Mouse (Mus musculus) liver (tissue): ENCODE measurements around the gene Nat9.
A peak's percentile ranks its signal among the peaks of the same experiment; 100 is the strongest.

ENCODE experiments used
- DNase-seq: peaks from one replicate; pipeline ENCODE4 v3.0.0-alpha.2; 2020; ENCODE audit warnings: mixed read lengths

The Nat9 gene

DNA sequence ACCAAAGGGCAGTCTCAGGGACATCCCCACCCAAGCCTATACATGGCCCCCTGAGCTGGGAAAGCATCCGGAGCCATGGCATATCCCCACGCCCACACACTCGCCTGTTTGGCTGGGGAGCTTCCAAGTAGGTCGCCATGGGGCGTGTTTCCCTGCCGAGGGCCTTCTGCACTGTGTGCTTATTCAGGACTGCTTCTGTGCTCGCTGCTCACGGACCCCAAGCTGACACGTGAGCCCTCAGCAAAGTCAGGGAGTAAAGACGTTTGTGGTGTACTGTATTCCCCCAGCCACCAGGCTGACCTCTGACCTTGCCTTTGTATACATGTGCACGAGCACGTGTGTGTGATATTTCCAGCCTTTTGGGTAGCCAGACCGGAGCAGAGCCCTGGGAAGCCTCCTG is 24.5 kb upstream of the Nat9 start:
- no peak for DNase-seq

DNA sequence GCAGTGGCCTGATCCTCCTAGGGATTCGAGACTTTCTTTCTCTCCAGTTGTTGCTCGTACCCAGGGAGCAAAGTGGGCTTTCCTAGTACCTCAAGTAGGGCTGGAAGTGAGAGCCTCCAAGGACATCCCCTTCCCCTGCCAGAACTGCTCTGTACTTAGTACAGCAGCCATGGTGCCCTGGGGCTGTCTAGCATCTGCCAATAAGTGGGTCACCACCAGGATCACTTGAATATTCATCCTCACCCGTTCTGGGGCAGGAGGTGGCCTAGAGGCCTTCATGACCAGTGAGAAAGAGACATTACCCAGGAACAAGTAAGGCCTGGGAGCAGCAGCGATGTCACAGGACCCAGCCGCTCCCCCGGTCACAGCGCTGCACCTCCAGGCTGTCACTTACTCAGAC is 22.3 kb upstream of the Nat9 start:
- DNase-seq: no peak

DNA sequence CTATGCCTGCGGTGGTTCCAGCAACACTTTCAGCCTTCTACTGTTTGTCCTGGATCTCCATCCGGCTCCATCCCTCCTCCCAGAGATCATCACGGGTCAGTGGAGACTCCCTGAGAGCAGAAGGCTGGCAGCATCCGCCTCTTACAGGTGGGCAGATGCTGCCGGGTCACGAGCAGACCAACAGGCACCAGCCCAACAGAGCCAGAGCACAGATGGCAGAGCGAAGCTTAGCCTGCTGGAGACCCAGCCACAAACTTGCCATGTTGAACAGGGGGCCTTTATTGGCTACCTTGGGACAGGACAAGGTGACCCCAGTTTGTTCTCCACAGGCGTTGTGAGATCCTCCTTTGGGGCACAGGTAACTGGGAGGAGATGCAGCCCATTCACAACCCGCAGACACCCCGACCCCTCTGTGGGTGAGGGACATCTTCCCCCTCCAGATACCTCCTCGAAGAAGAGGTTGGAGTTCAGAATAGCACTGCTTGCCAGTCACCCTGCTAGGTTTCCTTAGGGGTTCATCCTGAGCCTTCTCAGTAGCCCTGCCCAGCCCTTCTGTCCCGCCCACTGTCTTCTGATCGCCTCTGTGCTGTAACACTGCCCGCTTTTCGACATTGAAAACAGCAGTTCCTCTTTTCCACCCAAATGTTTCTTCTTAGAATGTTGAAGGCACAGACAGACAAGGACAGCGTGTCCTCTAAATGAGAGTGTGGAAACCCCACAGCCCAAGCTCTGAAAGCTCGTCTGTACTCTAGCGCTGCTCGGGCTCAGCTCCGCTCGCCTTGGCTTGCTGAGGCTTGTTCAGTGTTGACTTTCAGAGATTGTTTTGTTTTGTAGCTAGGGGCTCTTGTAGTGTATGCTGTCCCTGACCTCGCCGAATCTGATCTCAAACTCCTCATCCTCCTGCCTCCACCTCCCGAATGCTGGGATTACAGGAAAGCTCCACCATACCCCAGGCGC is 21.4 kb upstream of the Nat9 start:
- DNase-seq: no peak

DNA sequence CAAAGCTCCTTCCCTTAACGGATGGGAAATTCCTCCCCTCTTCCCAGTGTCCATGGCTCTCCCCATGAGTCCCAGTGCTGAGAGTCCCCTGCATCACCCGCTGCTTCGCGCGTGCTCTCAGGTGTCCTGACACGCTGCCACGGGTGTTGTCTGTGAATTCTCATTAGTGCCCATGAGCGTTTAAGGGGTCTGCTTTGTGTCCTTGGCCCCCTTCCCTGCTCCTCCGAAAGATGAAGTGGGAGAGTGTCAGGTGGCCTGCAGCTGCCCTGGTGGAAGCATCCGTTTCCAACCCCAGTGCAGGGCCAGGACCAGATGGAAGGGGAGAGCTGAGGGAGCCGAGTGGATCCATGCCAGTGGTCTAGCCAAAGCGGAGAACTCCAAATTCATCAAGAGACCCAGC is 20.5 kb upstream of the Nat9 start:
- no peak for DNase-seq

DNA sequence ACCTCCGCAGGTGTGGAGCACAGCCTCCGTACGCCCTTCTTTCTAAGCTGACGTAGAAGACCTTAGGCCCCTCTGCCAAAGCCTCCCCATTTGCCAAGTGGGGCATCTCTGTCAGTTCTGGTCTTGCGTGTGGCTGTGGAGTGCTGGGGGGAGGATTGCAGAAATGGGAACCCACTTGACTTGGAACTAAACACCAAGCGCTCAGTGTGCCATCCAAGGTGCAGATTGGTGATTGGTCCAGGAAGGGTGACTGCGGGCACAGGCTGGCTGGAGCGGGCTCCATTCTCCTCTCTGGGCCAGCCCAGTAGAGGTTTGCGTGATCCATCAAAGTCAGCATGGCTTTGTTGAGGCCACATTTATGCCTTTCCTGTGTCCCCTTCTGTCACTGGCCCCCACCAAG is 15.1 kb upstream of the Nat9 start:
- DNase-seq: no peak

DNA sequence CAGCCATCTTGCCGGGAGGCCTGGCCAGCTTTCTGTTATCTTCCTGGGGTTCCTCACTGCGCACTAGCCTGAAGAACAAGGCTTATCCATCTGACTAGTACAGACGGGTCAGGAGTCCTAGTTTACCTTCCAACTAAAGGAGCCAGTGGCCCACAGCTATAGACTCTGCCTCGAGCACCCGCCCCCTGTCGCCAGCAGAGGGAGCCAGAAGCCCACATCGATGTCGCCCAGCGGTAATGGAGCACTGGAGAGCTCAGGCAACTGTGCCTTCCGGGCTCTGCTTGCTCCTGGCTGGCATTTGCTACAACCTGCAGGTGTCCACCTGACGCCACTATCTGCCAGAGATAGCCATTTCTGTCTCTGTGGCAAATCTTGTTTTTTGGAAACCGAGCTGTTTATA is 14.7 kb upstream of the Nat9 start:
- DNase-seq: peak; percentile 76

DNA sequence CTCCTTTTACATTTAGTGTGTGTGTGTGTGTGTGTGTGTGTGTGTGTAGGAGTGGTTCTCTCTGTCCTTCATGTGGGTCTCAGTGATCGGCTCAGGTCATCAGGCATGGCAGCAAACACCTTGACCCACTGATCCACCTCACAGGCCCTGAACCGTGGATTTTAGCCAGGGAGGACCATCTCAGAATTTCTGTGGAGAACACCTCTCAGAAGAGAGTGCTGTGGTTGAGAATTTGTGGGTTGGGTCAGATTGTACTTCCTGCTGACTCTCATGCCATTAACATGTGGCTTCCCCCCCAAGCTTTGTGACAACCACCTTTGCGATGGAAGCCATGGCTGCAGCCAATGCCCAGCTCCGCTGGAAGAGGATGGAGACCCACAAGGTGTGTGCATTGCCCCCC is 12.9 kb upstream of the Nat9 start:
- DNase-seq: no peak

DNA sequence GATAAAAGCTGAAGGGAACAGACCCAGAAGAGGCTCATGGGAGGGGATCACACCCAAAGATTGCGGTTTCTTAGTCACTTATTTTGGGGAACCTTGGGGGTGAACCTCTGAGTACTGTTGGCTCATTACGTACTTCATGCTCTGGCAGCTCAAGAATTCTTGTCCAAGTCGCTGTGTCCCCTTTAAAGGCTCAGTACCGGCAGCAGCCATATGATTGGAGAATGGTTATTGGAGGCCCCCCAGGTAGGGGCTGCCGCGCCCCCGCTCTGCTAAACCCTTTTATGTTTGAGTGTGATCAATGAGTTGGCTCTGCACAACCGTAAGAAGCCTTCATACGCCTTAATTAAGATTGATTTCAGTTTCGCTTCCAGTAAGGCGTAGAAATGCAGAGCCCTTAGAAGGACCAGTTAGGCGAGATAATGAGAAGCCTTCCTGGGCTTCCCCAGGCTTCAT is 11.3 kb upstream of the Nat9 start:
- no peak for DNase-seq

DNA sequence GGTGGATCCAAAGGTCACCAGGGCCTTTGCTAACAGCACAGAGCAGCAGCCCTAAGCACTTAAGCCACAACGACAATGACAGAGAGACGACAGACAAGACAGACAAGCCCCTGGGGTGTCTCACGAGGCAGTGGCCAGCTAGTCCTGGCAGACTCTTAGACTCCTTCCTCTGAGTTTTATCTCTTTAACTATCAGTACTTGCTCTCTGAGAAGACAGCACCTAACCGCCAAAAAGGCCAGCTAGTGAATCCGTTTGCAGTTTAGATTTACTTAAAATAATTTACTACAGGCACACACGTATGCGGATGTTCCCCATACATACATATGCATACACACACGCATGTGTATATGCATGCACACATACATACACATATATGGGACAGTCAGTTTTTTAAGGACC is 9.9 kb upstream of the Nat9 start:
- DNase-seq: no peak

DNA sequence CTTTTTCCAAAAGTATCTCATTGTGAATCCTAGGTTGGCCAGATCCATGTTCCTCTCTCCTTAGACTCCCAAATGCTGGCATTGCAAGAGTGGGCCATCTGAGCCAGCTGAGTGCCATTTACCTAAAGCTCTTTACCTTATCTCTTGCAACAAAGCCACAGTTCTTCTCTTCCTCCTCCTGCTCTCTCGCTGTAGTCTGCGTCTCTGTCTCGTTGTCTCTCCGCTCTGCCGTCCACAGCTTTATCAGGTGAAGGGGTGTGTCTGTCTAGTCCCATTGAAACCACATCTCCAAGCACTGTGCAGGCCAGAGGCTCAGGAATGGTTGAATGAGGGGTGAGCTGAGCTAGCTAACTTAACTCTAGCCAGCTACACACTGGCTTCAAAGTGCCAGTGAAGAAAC is 8.3 kb upstream of the Nat9 start:
- DNase-seq: peak; percentile 41

DNA sequence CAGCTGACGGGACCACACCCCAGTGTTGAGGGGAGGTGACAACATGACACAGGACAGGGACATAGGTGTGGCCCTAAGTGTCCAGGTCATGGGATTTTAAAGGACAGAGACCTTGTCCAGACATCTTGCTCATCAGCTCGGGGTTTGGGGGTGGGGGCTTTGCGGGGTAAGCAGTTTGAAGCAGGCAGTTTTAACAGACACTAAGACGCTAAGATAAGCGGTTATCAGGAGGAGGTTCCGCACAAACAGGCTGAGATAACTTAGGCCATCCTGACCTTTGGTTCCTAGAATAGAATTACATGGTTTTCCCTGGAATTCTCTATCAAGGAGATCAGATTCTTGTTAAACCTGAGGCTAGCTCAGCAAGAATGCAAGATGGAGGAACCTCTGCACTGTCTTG is 7.0 kb upstream of the Nat9 start:
- no peak for DNase-seq

DNA sequence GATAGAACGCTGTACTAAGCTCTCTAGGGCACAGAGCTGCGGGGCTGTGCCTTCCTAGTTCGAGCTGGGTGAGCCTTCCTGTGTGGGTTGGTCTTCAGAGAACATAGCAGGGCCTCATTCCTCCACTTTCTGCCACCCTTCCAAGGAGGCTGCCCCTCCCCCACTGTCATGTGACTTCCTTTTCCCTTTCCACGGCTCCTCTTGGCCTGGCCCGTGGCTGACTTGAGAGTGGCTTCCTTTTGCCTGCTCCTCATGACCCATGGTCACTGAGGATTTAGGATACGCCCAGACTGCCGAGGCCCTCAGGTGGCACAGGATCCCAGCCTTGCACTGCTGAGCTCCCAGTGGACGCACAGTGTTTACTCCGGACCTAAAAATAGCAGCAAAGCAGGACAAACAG is 4.5 kb upstream of the Nat9 start:
- DNase-seq: peak; percentile 73

DNA sequence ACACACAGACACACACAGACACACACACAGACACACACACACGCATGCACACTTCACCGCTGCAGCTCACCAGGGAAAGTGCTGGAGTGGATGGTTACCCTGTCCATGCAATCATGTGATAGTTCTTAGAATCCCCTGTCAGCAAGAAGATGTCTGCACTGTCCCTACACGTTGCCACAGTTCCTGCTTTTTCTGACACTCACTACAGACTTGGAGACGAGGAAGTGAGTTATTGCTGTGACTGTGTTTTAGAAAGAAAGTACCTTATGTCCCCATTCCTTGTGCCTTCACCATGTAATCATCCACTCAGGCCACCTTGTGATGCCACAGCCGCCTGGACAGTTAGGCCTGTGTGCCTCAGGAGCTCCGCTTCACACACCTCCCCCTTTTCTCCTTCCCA is 1.6 kb upstream of the Nat9 start:
- DNase-seq: no peak

DNA sequence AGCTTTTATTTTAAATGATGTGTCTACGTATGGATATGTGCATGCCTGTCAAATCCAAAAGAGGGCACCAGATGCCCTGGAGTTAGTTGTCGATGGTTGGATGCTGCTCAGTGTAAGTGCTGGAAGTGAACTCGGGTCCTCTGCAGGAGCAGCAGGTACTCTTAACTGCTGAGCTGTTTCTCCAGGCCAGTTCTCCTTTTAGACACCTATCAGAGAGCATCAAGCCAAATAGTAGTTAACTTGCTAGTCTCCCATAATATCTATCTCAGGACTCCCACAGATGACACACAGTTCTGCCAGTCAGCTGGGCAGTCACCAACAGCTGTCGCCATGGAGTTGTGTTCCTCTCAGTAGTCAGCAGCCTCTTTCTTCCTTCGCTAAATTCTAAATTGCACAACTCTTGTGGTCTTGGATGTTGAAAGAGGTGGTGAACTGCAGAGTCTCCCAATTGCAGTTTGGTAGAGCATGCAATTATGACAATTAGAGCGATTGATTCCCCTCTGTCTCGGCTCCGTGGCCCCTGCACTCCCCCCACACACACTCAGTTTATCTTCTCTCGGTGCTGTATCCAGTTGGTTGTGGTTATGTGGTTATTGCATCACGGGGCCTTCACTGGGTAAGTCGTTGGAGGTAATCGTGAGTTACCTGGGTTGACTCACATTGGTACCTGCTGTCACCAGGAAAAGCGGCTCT is 1.0 kb upstream of the Nat9 start:
- no peak for DNase-seq

DNA sequence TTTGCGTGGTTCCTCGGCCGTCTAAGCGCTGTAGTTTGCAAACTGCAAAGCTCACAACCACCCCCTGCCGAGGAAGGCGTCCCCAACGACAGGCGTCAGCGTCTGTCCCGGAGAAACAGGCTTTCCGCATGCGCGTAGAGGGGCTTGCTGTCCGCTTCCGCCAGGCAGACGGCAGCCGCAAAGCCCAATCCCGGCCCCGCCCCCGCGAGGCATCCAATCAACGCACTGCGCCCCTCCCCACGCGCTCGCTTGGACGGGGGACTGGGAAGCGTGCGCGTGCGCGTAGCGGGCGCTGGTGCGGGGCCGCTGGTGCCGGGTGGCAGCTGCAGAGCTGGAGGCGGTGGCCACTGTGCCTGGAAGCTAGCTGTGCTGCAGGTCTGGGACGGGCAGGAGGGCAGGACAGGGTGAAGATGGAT is 427 bp downstream of the Nat9 start, which contains the start of gene Tmem104:
TSS of gene Tmem104 (plus strand) at position 264 of the 416 bp plus-strand sequence.
- DNase-seq: peak; percentile 99

DNA sequence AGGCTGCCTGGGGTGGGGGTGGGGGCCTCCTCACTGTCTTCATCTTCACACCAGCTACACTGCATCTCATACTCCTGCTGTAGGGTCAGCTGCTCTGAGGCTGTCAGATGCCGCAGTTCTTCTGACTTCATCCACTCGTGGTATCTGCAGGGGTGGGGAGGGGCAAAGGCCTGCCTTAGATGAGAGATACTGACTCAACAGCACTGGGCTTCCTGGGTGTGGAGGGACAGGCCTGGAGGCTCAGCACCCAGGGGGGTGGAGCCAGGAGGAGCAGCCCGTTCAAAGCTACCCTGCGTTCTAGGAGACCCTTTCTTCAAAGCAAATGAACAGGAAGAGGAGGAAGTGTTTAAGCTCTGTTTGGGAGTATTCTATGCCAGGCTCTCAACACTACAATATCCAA is 2.7 kb downstream of the Nat9 start:
- peak; percentile 47 for DNase-seq

DNA sequence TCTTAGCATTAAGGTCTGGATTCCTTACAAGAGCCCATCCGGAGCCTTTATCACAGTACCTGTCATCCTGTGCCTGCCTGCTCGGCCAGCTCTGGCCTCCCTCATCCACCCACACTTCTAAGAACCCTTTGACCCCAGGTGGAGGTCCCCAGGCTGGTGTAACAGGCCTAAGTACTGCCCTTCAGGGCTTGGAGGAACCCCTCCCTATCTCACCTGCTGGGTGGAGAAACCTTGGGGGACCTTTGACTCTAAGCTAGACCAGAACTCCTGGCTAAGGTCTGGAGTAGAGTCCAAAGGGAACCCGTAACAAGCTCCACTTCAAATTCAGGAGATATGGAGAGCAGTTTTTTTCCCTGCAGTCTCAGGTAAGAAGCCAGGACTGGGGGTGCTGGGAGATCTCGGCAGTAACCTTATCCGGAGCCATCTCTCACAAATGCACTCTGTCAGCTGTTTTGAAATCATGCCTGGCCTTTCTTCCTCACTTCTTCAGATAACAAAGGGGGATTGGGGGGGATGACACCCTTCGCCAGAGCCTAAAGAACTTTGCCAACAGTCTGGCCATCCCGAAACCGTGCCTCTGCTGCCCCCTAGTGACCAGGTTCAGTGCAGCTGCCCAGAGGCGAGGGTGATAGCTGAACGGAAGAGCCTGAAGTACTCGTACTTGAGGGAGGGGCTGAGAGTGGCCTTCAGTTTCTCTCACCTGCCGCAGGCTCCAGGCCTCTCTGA is 5.6 kb downstream of the Nat9 start:
- DNase-seq: peak; percentile 84

DNA sequence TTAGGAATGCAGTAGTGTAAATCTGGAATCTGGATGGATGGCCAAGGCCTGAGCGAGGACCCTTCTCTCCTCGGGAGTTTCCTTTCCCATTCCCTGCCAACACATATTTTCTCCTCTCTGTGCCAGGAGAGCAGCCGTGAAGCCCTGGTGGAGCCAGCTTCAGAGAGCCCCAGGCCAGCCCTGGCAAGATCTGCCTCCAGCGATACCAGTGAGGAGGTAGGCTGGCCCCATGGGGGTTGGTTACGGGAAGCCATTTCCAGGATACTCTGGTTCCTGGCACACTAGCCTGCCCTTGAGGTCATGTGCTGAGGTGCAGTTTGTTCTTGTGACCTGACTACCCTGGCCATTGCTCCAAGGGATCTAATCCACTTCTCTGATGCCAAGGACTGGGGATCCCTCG is 7.8 kb downstream of the Nat9 start:
- no peak for DNase-seq

DNA sequence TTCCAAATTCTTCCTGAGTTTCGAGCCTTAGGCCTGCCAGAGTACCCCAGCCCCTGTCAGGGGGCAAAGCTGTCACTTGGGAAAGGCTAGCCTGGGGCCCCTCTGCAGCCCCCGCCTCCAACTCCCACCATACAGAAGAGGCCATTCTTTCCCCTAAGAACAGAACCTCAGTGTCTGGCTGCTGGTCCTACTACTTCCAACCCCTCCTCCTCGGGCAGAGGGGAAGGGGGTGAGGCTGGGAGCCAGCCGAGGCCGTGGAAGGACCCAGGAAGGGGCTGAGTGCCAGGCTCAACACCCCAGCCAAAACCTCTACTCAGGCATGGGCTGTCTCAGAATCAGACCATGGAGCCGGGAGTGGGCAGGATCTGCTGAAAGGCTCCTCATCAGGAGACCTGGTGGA is 8.5 kb downstream of the Nat9 start:
- no peak for DNase-seq

DNA sequence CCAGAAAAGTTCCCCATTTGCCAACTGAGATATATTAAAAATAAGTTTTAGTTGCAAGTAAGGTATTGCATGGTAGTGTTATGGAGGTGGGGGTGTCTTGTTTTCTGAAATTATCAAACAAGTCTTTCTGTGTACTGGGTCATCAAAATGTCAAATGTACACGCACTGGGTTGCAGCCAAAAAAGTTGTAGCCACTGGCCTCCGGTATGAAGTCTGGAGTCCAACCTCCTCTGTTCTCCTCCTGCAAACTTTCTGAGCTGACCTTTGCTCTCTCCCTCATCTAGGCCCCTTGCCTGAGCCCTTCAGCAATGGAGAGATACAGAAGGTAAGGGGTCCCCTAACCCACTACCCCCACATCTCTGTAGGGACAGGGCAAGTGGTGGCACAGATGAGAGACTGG is 8.9 kb downstream of the Nat9 start:
- DNase-seq: no peak

DNA sequence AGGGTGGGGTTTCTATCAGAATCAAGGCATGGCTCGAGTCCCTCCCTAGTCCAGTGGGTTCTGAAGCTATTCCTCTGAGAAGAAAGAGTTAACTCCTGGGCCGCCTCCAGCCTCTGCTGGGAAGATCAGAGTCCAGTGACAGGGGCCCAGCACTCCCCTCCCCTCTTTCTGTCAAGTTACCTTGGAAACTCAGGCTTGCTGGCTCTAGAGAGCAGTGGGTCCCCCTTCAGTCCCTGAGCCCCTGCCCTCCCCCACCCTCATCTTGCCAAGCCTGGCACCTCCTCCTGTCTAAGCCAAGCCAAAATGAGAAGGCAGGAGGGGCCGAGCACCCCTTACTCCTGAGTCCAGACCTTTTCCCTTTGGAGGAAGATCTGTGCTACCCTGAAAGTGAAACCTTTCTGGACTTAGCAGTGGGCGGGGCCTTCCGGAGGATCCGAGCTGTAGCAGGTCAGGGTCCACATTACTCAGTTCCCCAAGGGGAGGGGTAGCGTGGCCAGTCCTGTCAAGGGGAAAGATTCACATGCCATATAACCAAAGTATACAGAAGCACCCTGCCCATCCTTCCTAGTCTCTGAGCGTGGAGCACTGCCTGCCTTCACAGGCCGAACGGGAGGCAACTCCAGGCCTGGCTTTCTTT is 10.0 kb downstream of the Nat9 start:
- peak; percentile 58 for DNase-seq

DNA sequence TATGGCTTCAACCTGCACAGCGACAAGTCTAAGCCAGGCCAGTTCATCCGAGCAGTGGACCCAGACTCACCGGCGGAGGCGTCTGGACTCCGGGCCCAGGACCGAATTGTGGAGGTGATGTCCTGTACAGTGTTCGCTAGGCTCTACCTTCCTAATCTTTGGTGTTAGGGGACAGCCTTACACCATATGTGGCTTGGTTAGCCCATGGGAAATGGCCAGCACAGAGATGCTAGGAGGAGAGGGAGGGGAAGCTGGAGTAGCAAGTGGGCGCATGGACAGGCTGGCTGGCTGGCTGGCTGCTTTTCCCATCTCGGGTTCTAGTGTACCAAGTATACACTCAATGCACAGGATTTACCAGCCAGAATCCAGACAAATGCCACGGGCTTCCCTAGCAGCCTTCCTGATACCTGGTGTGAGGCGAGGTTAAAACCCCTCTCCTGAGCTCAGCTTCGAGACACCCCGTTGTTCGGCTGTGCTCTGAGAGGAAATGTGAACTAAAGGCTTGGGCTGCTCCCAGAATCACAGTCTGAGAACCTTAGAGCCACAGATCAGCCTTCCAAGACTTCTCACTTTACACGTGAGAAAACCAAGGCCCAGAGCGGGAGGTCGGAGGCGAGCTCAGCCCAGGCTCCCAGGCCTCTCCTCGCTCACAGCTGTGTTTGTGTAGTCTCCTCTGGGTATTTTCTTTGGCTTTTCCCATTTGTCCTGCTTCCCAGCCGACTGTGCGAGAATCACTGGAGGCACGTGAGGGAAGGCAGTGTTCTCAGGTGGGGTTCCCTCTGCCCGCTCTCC is 11.1 kb downstream of the Nat9 start:
- DNase-seq: no peak
